Mouse (Mus musculus) C2C12 (cell line): ENCODE data around the gene E030018B13Rik. TPM values are rescaled to one million over a fixed set of nuclear protein-coding genes. Genes with fewer than 3 reads are reported as not detected.
A peak's percentile ranks its signal among the peaks of the same experiment; 100 is the strongest.

Source experiments
- H3K27me3 ChIP-seq: one replicate; pipeline ENCODE4 v1.6.1; 2011; ENCODE audit not compliant: control insufficient read depth, insufficient read depth, insufficient read length
- H3K36me3 ChIP-seq: one replicate; pipeline ENCODE4 v1.6.1; 2011; ENCODE audit not compliant: control insufficient read depth, insufficient read depth
- H3K4me3 ChIP-seq: one replicate; pipeline ENCODE4 v1.5.1; 2011; ENCODE audit warnings: mild to moderate bottlenecking, control low read depth; ENCODE audit not compliant: poor library complexity, insufficient read depth, severe bottlenecking
- H3K79me2 ChIP-seq: one replicate; pipeline ENCODE4 v1.6.1; 2011; ENCODE audit not compliant: control insufficient read depth, insufficient read depth
- H3K79me3 ChIP-seq: one replicate; pipeline ENCODE4 v1.6.1; 2011; ENCODE audit warnings: low read depth, control low read depth
- H3ac ChIP-seq: one replicate; pipeline ENCODE3; 2011; ENCODE audit warnings: low read depth; ENCODE audit not compliant: control insufficient read depth, insufficient read length
- CEBPB ChIP-seq: IDR thresholded peaks from one replicate; pipeline ENCODE4 v1.6.1; 2011; ENCODE audit warnings: low read depth, mild to moderate bottlenecking, control low read depth, moderate library complexity
- CTCF ChIP-seq: IDR thresholded peaks from one replicate; pipeline ENCODE4 v1.5.1; 2011; ENCODE audit not compliant: control insufficient read depth, insufficient read depth, insufficient read length
- FOSL1 ChIP-seq: IDR thresholded peaks from one replicate; pipeline ENCODE4 v1.8.0; 2011; ENCODE audit warnings: mild to moderate bottlenecking, low read length; ENCODE audit not compliant: poor library complexity, insufficient read depth, severe bottlenecking
- MAX ChIP-seq: IDR thresholded peaks from one replicate; pipeline ENCODE4 v1.6.1; 2011; ENCODE audit warnings: mild to moderate bottlenecking, control low read depth
- MYOD1 ChIP-seq: IDR thresholded peaks from one replicate; pipeline ENCODE4 v1.6.1; 2011; ENCODE audit warnings: low read depth; ENCODE audit not compliant: control insufficient read depth, insufficient read length
- MYOG ChIP-seq: IDR thresholded peaks from one replicate; pipeline ENCODE4 v1.6.1; 2011; ENCODE audit not compliant: control insufficient read depth, insufficient read length; ENCODE audit errors: extremely low read depth
- USF1 ChIP-seq: IDR thresholded peaks from one replicate; pipeline ENCODE4 v1.6.1; 2011; ENCODE audit warnings: low read depth, mild to moderate bottlenecking, control low read depth, moderate library complexity
- polyA plus RNA-seq: library from polyadenylated mRNA; unstranded; fragments of >200 nt; fragmentation: generic; extraction: Trizol; gene quantifications from one replicate; pipeline ENCODE4 v1.2.1, GENCODE M21; 2012; ENCODE audit warnings: missing spikeins

The E030018B13Rik gene
- polyA plus RNA-seq, 1 experiment = 0.06 TPM

GRCm38 (mm10) chr7:63895223-63895622 is 21.4 kb upstream of the E030018B13Rik start:
- TF ChIP-seq FOSL1 = no peak
- TF ChIP-seq MYOD1 = no peak
- TF ChIP-seq CTCF = no peak
- TF ChIP-seq MAX = no peak
- TF ChIP-seq MYOG = no peak
- TF ChIP-seq USF1 = no peak
- TF ChIP-seq CEBPB = no peak
- H3K79me3 ChIP-seq = peaks cover 38% of the 10 kb centered on the region
- H3ac ChIP-seq = no peak overlapping the region
- H3K27me3 ChIP-seq = no peaks in the 10 kb centered on the region
- H3K36me3 ChIP-seq = no peaks in the 10 kb centered on the region
- peaks cover 84% of the 10 kb centered on the region for H3K79me2 ChIP-seq
- no peak overlapping the region for H3K4me3 ChIP-seq

GRCm38 (mm10) chr7:63896276-63896967 is 20.2 kb upstream of the E030018B13Rik start:
- Histone ChIP-seq H3K27me3 (no peaks in the 10 kb centered on the region), H3K36me3 (no peaks in the 10 kb centered on the region), H3ac (no peak overlapping the region), H3K79me3 (peaks cover 49% of the 10 kb centered on the region), H3K79me2 (peaks cover 89% of the 10 kb centered on the region), H3K4me3 (no peak overlapping the region)
- no peak for TF ChIP-seq MYOD1
- no peak for TF ChIP-seq MYOG
- TF ChIP-seq MAX = no peak
- TF ChIP-seq CTCF = no peak
- TF ChIP-seq CEBPB = no peak
- TF ChIP-seq USF1 = no peak
- TF ChIP-seq FOSL1 = no peak

GRCm38 (mm10) chr7:63896968-63897468 is 19.6 kb upstream of the E030018B13Rik start:
- Histone ChIP-seq H3K36me3 (no peaks in the 10 kb centered on the region), H3K4me3 (no peak overlapping the region), H3ac (peak overlapping the region; percentile 25), H3K27me3 (no peaks in the 10 kb centered on the region), H3K79me2 (peaks cover 95% of the 10 kb centered on the region), H3K79me3 (peaks cover 55% of the 10 kb centered on the region)
- TF ChIP-seq MYOG (no peak), USF1 (no peak), CEBPB (peak; percentile 62), CTCF (peak; percentile 67), MYOD1 (no peak), MAX (peak; percentile 41), FOSL1 (no peak)

GRCm38 (mm10) chr7:63897655-63898054 is 19.0 kb upstream of the E030018B13Rik start:
- H3K79me2 ChIP-seq = peaks cover 97% of the 10 kb centered on the region
- no peak overlapping the region for H3K4me3 ChIP-seq
- no peak overlapping the region for H3ac ChIP-seq
- no peak for TF ChIP-seq MAX
- TF ChIP-seq CEBPB = no peak
- H3K27me3 ChIP-seq = no peaks in the 10 kb centered on the region
- H3K36me3 ChIP-seq = no peaks in the 10 kb centered on the region
- H3K79me3 ChIP-seq = peaks cover 56% of the 10 kb centered on the region

GRCm38 (mm10) chr7:63898201-63898600 is 18.5 kb upstream of the E030018B13Rik start:
- no peaks in the 10 kb centered on the region for H3K27me3 ChIP-seq
- H3K79me2 ChIP-seq = peaks cover 97% of the 10 kb centered on the region
- no peak overlapping the region for H3K4me3 ChIP-seq
- no peaks in the 10 kb centered on the region for H3K36me3 ChIP-seq
- peaks cover 60% of the 10 kb centered on the region for H3K79me3 ChIP-seq
- no peak for TF ChIP-seq FOSL1
- no peak for TF ChIP-seq MYOG
- no peak for TF ChIP-seq CEBPB
- TF ChIP-seq MYOD1 = no peak
- no peak for TF ChIP-seq CTCF
- no peak for TF ChIP-seq USF1
- H3ac ChIP-seq = no peak overlapping the region

- Histone ChIP-seq H3K79me3 (peaks cover 63% of the 10 kb centered on the region), H3K27me3 (no peaks in the 10 kb centered on the region), H3K36me3 (no peaks in the 10 kb centered on the region), H3ac (no peak overlapping the region), H3K79me2 (peaks cover 97% of the 10 kb centered on the region), H3K4me3 (no peak overlapping the region)
- TF ChIP-seq MAX = no peak
- TF ChIP-seq MYOD1 = no peak
- TF ChIP-seq CEBPB = no peak
- TF ChIP-seq USF1 = no peak
- TF ChIP-seq MYOG = no peak
- TF ChIP-seq CTCF = no peak
- no peak for TF ChIP-seq FOSL1
Measured at GRCm38 (mm10) chr7:63899925-63900324, 16.7 kb upstream of the E030018B13Rik start.
